Mouse (Mus musculus) hindbrain, embryonic 13.5 days (tissue): ENCODE measurements around the gene Prkcb. TPM values are rescaled to one million over a fixed set of nuclear protein-coding genes. Genes with fewer than 3 reads are reported as not detected.

ENCODE experiments used
- ATAC-seq: fragments of 200-750 bp; cut with Nextera tagmentation; 2 replicates; pipeline ENCODE4 v1.8.0; 2017; ENCODE audit warnings: moderate TSS enrichment; ENCODE audit not compliant: low FRiP score
- H3K27ac ChIP-seq: fragments of 300-500 bp; sonication (generic); 2 replicates; pipeline ENCODE4 v1.5.1; 2015; ENCODE audit warnings: inconsistent platforms, mild to moderate bottlenecking, moderate library complexity
- H3K27me3 ChIP-seq: fragments of 300-500 bp; sonication (generic); 2 replicates; pipeline ENCODE4 v1.6.1; 2015; ENCODE audit warnings: mild to moderate bottlenecking, inconsistent platforms
- H3K36me3 ChIP-seq: fragments of 300-500 bp; sonication (generic); 2 replicates; pipeline ENCODE4 v1.6.1; 2015; ENCODE audit warnings: mild to moderate bottlenecking, inconsistent platforms
- H3K4me1 ChIP-seq: fragments of 300-500 bp; sonication (generic); replicated peaks from 2 replicates; pipeline ENCODE4 v1.6.1; 2015; ENCODE audit warnings: inconsistent platforms
- H3K4me2 ChIP-seq: fragments of 300-500 bp; sonication (generic); 2 replicates; pipeline ENCODE4 v1.6.1; 2015; ENCODE audit warnings: inconsistent platforms, mild to moderate bottlenecking, moderate library complexity
- H3K4me3 ChIP-seq: fragments of 300-500 bp; sonication (generic); 2 replicates; pipeline ENCODE4 v1.5.1; 2015; ENCODE audit warnings: mild to moderate bottlenecking, inconsistent platforms
- H3K9ac ChIP-seq: fragments of 300-500 bp; sonication (generic); 2 replicates; pipeline ENCODE4 v1.6.1; 2015; ENCODE audit warnings: mild to moderate bottlenecking, inconsistent platforms
- H3K9me3 ChIP-seq: fragments of 300-500 bp; sonication (generic); 2 replicates; pipeline ENCODE4 v1.6.1; 2016; ENCODE audit warnings: inconsistent platforms
- WGBS: fragments of 180-500 bp; shearing (Covaris S2); methylation state at CpG from one replicate; pipeline ENCODE4 v1.1.7; 2015; 5-methylcytosine and 5-hydroxymethylcytosine counted together
- polyA plus RNA-seq: library from polyadenylated mRNA; unstranded; fragments of >200 nt; fragmentation: Nextera tagmentation; extraction: Ambion mirVana; gene quantifications from 2 replicates; pipeline ENCODE4 v1.2.1, GENCODE M21; 2015

Prkcb gene
- polyA plus RNA-seq, 1 experiment from 2014 or later, result 58.1 TPM

GRCm38 (mm10) chr7:122558085-122558811, 269.7 kb downstream of the Prkcb start:
- Histone ChIP-seq H3K4me2 (no peak overlapping the region), H3K9ac (no peak overlapping the region), H3K4me1 (peaks cover 22% of the 10 kb centered on the region), H3K27me3 (no peaks in the 10 kb centered on the region), H3K36me3 (no peaks in the 10 kb centered on the region), H3K9me3 (no peaks in the 10 kb centered on the region), H3K4me3 (no peak overlapping the region), H3K27ac (peak overlapping the region; percentile 52)
- 37% methylated on average over 7 of the region's 7 CpGs for WGBS
- 0 out of 2 replicates have a peak, but pooled peaks have one; percentile 54 for ATAC-seq

GRCm38 (mm10) chr7:122558912-122559311, 270.4 kb downstream of the Prkcb start:
- ATAC-seq, result no peak
- 23% methylated on average over 6 of the region's 6 CpGs for WGBS
- H3K4me2 ChIP-seq, result no peak overlapping the region

GRCm38 (mm10) chr7:122562586-122562985, 274.0 kb downstream of the Prkcb start:
- Histone ChIP-seq H3K4me1 (peaks cover 14% of the 10 kb centered on the region), H3K4me3 (no peak overlapping the region), H3K27me3 (no peaks in the 10 kb centered on the region), H3K9ac (no peak overlapping the region), H3K36me3 (no peaks in the 10 kb centered on the region), H3K27ac (no peak overlapping the region), H3K9me3 (no peaks in the 10 kb centered on the region), H3K4me2 (no peak overlapping the region)
- 77% methylated on average over 5 of the region's 5 CpGs for WGBS
- ATAC-seq, result no peak

More at GRCm38 (mm10) chr7:122558912-122559311, 270.4 kb downstream of the Prkcb start:
- Histone ChIP-seq H3K27ac (no peak overlapping the region), H3K27me3 (no peaks in the 10 kb centered on the region), H3K9ac (no peak overlapping the region), H3K4me1 (peaks cover 22% of the 10 kb centered on the region), H3K4me3 (no peak overlapping the region), H3K9me3 (no peaks in the 10 kb centered on the region), H3K36me3 (no peaks in the 10 kb centered on the region)

GRCm38 (mm10) chr7:122565371-122565770, 276.8 kb downstream of the Prkcb start:
- Histone ChIP-seq H3K9me3 (no peaks in the 10 kb centered on the region), H3K36me3 (no peaks in the 10 kb centered on the region), H3K27ac (no peak overlapping the region), H3K27me3 (no peaks in the 10 kb centered on the region), H3K4me2 (no peak overlapping the region), H3K4me3 (no peak overlapping the region), H3K9ac (no peak overlapping the region), H3K4me1 (peaks cover 5% of the 10 kb centered on the region; the same call in 1 of the 2 replicates)
- WGBS, result 89% methylated on average over 1 of the region's 1 CpGs
- no peak for ATAC-seq

- no peak overlapping the region for H3K4me3 ChIP-seq
- H3K36me3 ChIP-seq, result no peaks in the 10 kb centered on the region
- 57% methylated on average over 7 of the region's 7 CpGs for WGBS
- no peak overlapping the region for H3K27ac ChIP-seq
- H3K9me3 ChIP-seq, result no peaks in the 10 kb centered on the region
- no peak overlapping the region for H3K9ac ChIP-seq
- no peak for ATAC-seq
- H3K4me2 ChIP-seq, result no peak overlapping the region
- peaks cover 5% of the 10 kb centered on the region; the same call in 1 of the 2 replicates for H3K4me1 ChIP-seq
- H3K27me3 ChIP-seq, result no peaks in the 10 kb centered on the region
These were observed 277.5 kb downstream of the Prkcb start for GRCm38 (mm10) chr7:122566011-122566410.

GRCm38 (mm10) chr7:122568787-122569186, 280.2 kb downstream of the Prkcb start:
- H3K36me3 ChIP-seq, result no peaks in the 10 kb centered on the region
- peaks cover 5% of the 10 kb centered on the region; the same call in 1 of the 2 replicates for H3K4me1 ChIP-seq
- H3K9me3 ChIP-seq, result no peaks in the 10 kb centered on the region
- 82% methylated on average over 7 of the region's 7 CpGs for WGBS
- no peak for ATAC-seq
- H3K4me2 ChIP-seq, result no peak overlapping the region
- H3K4me3 ChIP-seq, result no peak overlapping the region
- H3K27ac ChIP-seq, result no peak overlapping the region
- no peaks in the 10 kb centered on the region for H3K27me3 ChIP-seq
- no peak overlapping the region for H3K9ac ChIP-seq

- Histone ChIP-seq H3K4me1 (peaks cover 5% of the 10 kb centered on the region; the same call in 1 of the 2 replicates), H3K9me3 (no peaks in the 10 kb centered on the region), H3K27ac (no peak overlapping the region), H3K4me2 (no peak overlapping the region), H3K9ac (no peak overlapping the region), H3K27me3 (no peaks in the 10 kb centered on the region), H3K4me3 (no peak overlapping the region), H3K36me3 (no peaks in the 10 kb centered on the region)
- no peak for ATAC-seq
- WGBS, result 87% methylated on average over 4 of the region's 4 CpGs
These were observed 281.9 kb downstream of the Prkcb start for GRCm38 (mm10) chr7:122570407-122570806.

- no peaks in the 10 kb centered on the region for H3K27me3 ChIP-seq
- H3K4me1 ChIP-seq, result no peaks in the 10 kb centered on the region
- no peak overlapping the region for H3K27ac ChIP-seq
- WGBS, result 91% methylated on average over 3 of the region's 3 CpGs
- no peaks in the 10 kb centered on the region for H3K9me3 ChIP-seq
- H3K4me2 ChIP-seq, result no peak overlapping the region
- ATAC-seq, result no peak
- H3K9ac ChIP-seq, result no peak overlapping the region
- no peaks in the 10 kb centered on the region for H3K36me3 ChIP-seq
- H3K4me3 ChIP-seq, result no peak overlapping the region
These were observed 284.6 kb downstream of the Prkcb start for GRCm38 (mm10) chr7:122573101-122573635.

- Histone ChIP-seq H3K27ac (no peak overlapping the region), H3K9me3 (no peaks in the 10 kb centered on the region), H3K4me1 (no peaks in the 10 kb centered on the region), H3K9ac (no peak overlapping the region), H3K4me3 (no peak overlapping the region), H3K36me3 (no peaks in the 10 kb centered on the region), H3K4me2 (no peak overlapping the region), H3K27me3 (no peaks in the 10 kb centered on the region)
- WGBS, result 87% methylated on average over 7 of the region's 7 CpGs
- no peak for ATAC-seq
These were observed 285.9 kb downstream of the Prkcb start for GRCm38 (mm10) chr7:122574418-122574817.

- Histone ChIP-seq H3K4me1 (no peaks in the 10 kb centered on the region), H3K9me3 (no peaks in the 10 kb centered on the region), H3K36me3 (no peaks in the 10 kb centered on the region), H3K9ac (no peak overlapping the region), H3K27me3 (no peaks in the 10 kb centered on the region), H3K4me2 (no peak overlapping the region), H3K4me3 (no peak overlapping the region), H3K27ac (no peak overlapping the region)
- ATAC-seq, result no peak
- 92% methylated on average over 5 of the region's 5 CpGs for WGBS
These were observed 286.5 kb downstream of the Prkcb start for GRCm38 (mm10) chr7:122575056-122575455.

GRCm38 (mm10) chr7:122575506-122575905, 287.0 kb downstream of the Prkcb start:
- Histone ChIP-seq H3K9me3 (no peaks in the 10 kb centered on the region), H3K4me1 (no peaks in the 10 kb centered on the region), H3K4me2 (no peak overlapping the region), H3K27me3 (no peaks in the 10 kb centered on the region), H3K9ac (no peak overlapping the region), H3K4me3 (no peak overlapping the region), H3K27ac (no peak overlapping the region), H3K36me3 (no peaks in the 10 kb centered on the region)
- WGBS, result 45% methylated on average over 8 of the region's 8 CpGs
- no peak for ATAC-seq

- Histone ChIP-seq H3K27ac (no peak overlapping the region), H3K4me2 (no peak overlapping the region), H3K9ac (no peak overlapping the region), H3K27me3 (no peaks in the 10 kb centered on the region), H3K36me3 (no peaks in the 10 kb centered on the region), H3K9me3 (no peaks in the 10 kb centered on the region), H3K4me3 (no peak overlapping the region), H3K4me1 (no peaks in the 10 kb centered on the region)
- WGBS, result 82% methylated on average over 4 of the region's 4 CpGs
- ATAC-seq, result no peak
These were observed 289.0 kb downstream of the Prkcb start for GRCm38 (mm10) chr7:122577571-122577970.
